Mouse (Mus musculus) thymus, adult 2 months (tissue): ENCODE measurements at regions not wholly inside any gene's neighbourhood (a gene's known extent, or its start where the extent isn't known, plus 50 kb on each side); places are given as distances from the start of the nearest gene placed in this dataset.

Experiments
- CTCF ChIP-seq: fragments of 200-500 bp; IDR thresholded peaks from 2 replicates; pipeline ENCODE4 v1.5.1; 2012; ENCODE audit warnings: mild to moderate bottlenecking, control low read depth, low read length, moderate library complexity, borderline replicate concordance; ENCODE audit not compliant: control insufficient read depth, poor library complexity, insufficient read depth; ENCODE audit errors: extremely low read depth
- POLR2A ChIP-seq: fragments of 200-500 bp; IDR thresholded peaks from 2 replicates; pipeline ENCODE4 v1.6.1; 2012; ENCODE audit warnings: mild to moderate bottlenecking, low read length, control low read depth, moderate library complexity; ENCODE audit not compliant: control insufficient read depth, poor library complexity, insufficient read depth; ENCODE audit errors: extremely low read depth

DNA sequence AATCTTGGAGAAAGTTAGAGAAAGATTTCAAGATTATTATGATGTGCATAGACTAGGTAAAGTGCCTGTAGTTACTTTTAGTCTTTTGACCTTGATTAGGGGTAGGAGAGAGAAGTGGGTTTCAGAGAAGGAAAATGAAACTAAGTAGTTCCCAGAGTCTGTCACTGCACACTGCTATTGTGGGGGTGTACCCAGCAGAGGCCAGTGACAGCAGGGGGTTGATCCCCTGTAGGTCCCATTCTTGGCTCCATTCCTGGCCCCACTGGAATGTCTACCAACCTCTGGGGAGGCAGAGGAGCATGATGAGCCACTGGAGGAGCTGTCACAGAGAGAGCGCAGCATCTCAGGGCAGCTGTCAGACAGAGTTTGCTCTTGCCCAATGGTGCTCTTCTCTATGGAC lies 88.1 kb downstream of the Trim52 start:
- TF ChIP-seq CTCF (no peak), POLR2A (no peak)
